Mouse (Mus musculus): Measurements from ENCODE around the gene Zfp385a. TPM values are rescaled to one million over a fixed set of nuclear protein-coding genes. Genes with fewer than 3 reads are reported as not detected.
A peak's percentile ranks its signal among the peaks of the same experiment; 100 is the strongest.

The Zfp385a gene
- total and polyA plus RNA-seq, 3 experiments, result 1.2 to 59.9 (median 2.7) TPM

DNA sequence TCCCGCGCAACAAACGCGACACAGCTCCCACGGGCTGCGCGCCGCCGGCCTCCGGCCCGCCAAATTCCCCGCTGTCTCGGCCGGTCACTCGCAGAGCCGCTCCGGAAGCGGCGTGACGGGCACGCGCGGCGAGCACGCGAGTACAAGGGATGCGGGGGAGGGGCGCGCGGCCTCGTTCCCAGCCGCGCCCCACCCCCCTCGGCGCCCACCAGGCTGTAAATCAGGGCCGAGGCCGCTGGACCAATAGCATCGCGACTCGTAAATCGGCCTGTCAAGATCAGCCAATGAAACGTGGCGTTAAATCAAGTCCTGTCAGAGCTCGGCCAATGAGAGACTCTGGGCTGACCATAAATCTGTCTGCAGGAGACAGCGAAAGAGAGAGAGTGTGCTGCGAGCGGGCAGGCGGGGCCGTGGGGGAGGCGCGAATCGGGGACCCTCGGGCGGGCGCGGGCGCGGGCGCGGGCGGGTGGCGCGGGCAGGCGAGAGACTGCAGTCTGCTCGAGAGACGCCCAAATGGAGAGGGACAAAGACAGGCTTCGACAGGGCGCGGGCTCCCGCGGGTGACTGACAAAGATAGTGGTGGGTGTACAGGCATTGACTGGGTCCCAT is 34.7 kb downstream of the Zfp385a start:
- peak overlapping the region; percentile 17 for H3K27ac ChIP-seq (ENCODE audit: insufficient read depth, low read depth)
- dilution Hi-C loops (cut with MboI; ENCODE audit: extremely low pct_ligation_motif_present, extremely low pct_unique_long_range_greater_than_20kb, low sequenced_read_pairs), result no loop called here
- H3K4me1 ChIP-seq (ENCODE audit: control insufficient read depth in 1 of 2, insufficient read depth in 2 of 2), result peaks cover 10 to 87% of the 10 kb centered on the region in 2 experiments; a peak in 3 of 4 replicates

DNA sequence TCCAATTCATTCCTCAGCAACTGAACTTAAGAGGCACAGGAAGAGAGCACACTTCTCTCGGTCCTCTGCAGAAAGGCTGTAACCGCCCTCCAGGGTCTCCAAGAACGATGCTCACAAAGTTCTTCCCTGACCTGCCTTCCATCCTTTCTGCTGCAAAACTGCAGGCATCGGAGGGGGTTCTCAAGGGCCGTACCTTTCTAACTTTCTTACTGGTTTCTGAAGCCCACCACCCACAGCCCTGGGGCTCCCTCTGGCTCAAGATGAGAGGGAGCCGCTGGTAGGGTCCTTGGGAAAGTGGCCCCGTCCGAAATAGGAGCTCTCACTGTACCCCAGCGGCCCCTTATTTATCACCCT is 35.3 kb downstream of the Zfp385a start:
- no peak for DNase-seq (ENCODE audit: extremely low read depth)
- dilution Hi-C loops (cut with MboI; ENCODE audit: extremely low pct_ligation_motif_present, extremely low pct_unique_long_range_greater_than_20kb, low sequenced_read_pairs), result no loop called here

More for the DNA sequence above, 34.7 kb downstream of the Zfp385a start:
- Histone ChIP-seq H3K36me3 (replicated peaks in 1 of 2; ENCODE audit: control insufficient read depth in 1 of 2, insufficient read depth in 1 of 2, low read length in 1 of 2) (peaks cover 0 to 3% of the 10 kb centered on the region in 2 experiments), H3K79me2 (replicated peaks; ENCODE audit: control insufficient read depth, extremely low read depth, insufficient read depth, poor library complexity, severe bottlenecking) (no peaks in the 10 kb centered on the region), H3K9ac (ENCODE audit: insufficient read depth, low read depth) (peak overlapping the region; percentile 89), H3K4me2 (ENCODE audit: insufficient read depth, low read depth, poor library complexity, severe bottlenecking) (peak overlapping the region; percentile 68), H3K9me3 (replicated peaks; ENCODE audit: low read length) (no peaks in the 10 kb centered on the region), H3K27me3 (replicated peaks) (peaks cover 5% of the 10 kb centered on the region), H3K4me3 (replicated peaks in 1 of 3; ENCODE audit: low read depth in 2 of 3, low read length in 2 of 3, poor library complexity in 1 of 3) (peak overlapping the region; percentile 53 to 57 (median 57))
- in situ Hi-C loops (cut with MboI; ENCODE audit: low pct_ligation_motif_present, low pct_unique_long_range_greater_than_20kb, low sequenced_read_pairs), result loop anchor here (5.0 kb wide), 2 partner anchors 53 to 118 kb away; no protein-coding TSS in a partner anchor
- TF ChIP-seq E2F4 (IDR thresholded peaks at IDR 0.05; ENCODE audit: insufficient replicate concordance, low read depth, low read length) (peak; percentile 85; the same call in 1 of the 2 replicates), CTCF (conservative IDR thresholded peaks at IDR 0.05 in 1 of 2, IDR thresholded peaks at IDR 0.05 in 1 of 2; ENCODE audit: low read depth in 2 of 2, low read length in 2 of 2) (no peak), RCOR1 (conservative IDR thresholded peaks at IDR 0.05; ENCODE audit: low read depth, low read length) (0 out of 2 replicates have a peak, but pooled peaks have one; percentile 15), MEF2A (IDR thresholded peaks at IDR 0.05; ENCODE audit: borderline replicate concordance, low read depth, low read length) (peak; percentile 64; the same call in 1 of the 2 replicates), RAD21 (IDR thresholded peaks at IDR 0.05; ENCODE audit: low read depth, low read length) (no peak), ZMIZ1 (IDR thresholded peaks at IDR 0.05; ENCODE audit: low read depth, low read length) (peak; percentile 77), KAT2A (IDR thresholded peaks at IDR 0.05; ENCODE audit: insufficient replicate concordance, low read length) (0 out of 2 replicates have a peak, but pooled peaks have one; percentile 51), GABPA (IDR thresholded peaks at IDR 0.05; ENCODE audit: insufficient replicate concordance, low read depth, low read length) (no peak), BHLHE40 (IDR thresholded peaks at IDR 0.05; ENCODE audit: low read depth, low read length) (peak; percentile 99), PAX5 (IDR thresholded peaks at IDR 0.05; ENCODE audit: low read length) (no peak), MYC (IDR thresholded peaks at IDR 0.05; ENCODE audit: low read depth, low read length) (peak; percentile 49), ZC3H11A (IDR thresholded peaks at IDR 0.05; ENCODE audit: low read depth, low read length) (no peak), EP300 (IDR thresholded peaks at IDR 0.05; ENCODE audit: low read length) (no peak), MXI1 (IDR thresholded peaks at IDR 0.05; ENCODE audit: low read depth, low read length) (peak; percentile 91), TCF12 (IDR thresholded peaks at IDR 0.05; ENCODE audit: low read depth, low read length) (peak; percentile 60), POLR2AphosphoS2 (IDR thresholded peaks at IDR 0.05; ENCODE audit: low read depth, low read length) (no peak; the same call in 1 of the 2 replicates), USF1 (IDR thresholded peaks at IDR 0.05; ENCODE audit: low read depth, low read length) (no peak), NRF1 (IDR thresholded peaks at IDR 0.05; ENCODE audit: low read depth, low read length) (peak; percentile 55), MAZ (IDR thresholded peaks at IDR 0.05; ENCODE audit: low read depth, low read length) (peak; percentile 87), ETS1 (conservative IDR thresholded peaks at IDR 0.05; ENCODE audit: low read depth, low read length) (peak; percentile 34), HCFC1 (IDR thresholded peaks at IDR 0.05; ENCODE audit: low read depth, low read length) (peak; percentile 72), ZNF384 (IDR thresholded peaks at IDR 0.05; ENCODE audit: low read depth, low read length) (no peak), CHD2 (IDR thresholded peaks at IDR 0.05; ENCODE audit: low read length) (peak; percentile 98), SMC3 (IDR thresholded peaks at IDR 0.05; ENCODE audit: low read depth, low read length) (no peak), SIN3A (IDR thresholded peaks at IDR 0.05; ENCODE audit: low read length) (peak; percentile 80), JUND (conservative IDR thresholded peaks at IDR 0.05; ENCODE audit: low read depth, low read length) (no peak), POLR2A (IDR thresholded peaks at IDR 0.05; ENCODE audit: low read depth, low read length) (peak; percentile 82), TBP (conservative IDR thresholded peaks at IDR 0.05; ENCODE audit: low read depth, low read length) (peak; percentile 68; the same call in 1 of the 2 replicates), IRF4 (IDR thresholded peaks at IDR 0.05; ENCODE audit: low read depth, low read length) (peak; percentile 52), CHD1 (IDR thresholded peaks at IDR 0.05; ENCODE audit: low read depth, low read length) (no peak), MAFK (IDR thresholded peaks at IDR 0.05; ENCODE audit: insufficient replicate concordance, low read length) (no peak), ZKSCAN1 (IDR thresholded peaks at IDR 0.05; ENCODE audit: borderline replicate concordance, low read depth, low read length) (no peak), USF2 (conservative IDR thresholded peaks at IDR 0.05; ENCODE audit: low read depth, low read length) (no peak), UBTF (IDR thresholded peaks at IDR 0.05; ENCODE audit: low read depth, low read length) (0 out of 2 replicates have a peak, but pooled peaks have one; percentile 24), ELF1 (IDR thresholded peaks at IDR 0.05; ENCODE audit: low read depth, low read length) (peak; percentile 75), JUN (IDR thresholded peaks at IDR 0.05; ENCODE audit: insufficient read depth, low read depth, low read length) (no peak), MAX (IDR thresholded peaks at IDR 0.05; ENCODE audit: low read length) (peak; percentile 68), NELFE (IDR thresholded peaks at IDR 0.05; ENCODE audit: low read depth, low read length) (0 out of 2 replicates have a peak, but pooled peaks have one; percentile 13)
- peak; percentile 100 for DNase-seq (ENCODE audit: extremely low read depth)

More for the DNA sequence above, 35.3 kb downstream of the Zfp385a start:
- H3K4me2 ChIP-seq (ENCODE audit: insufficient read depth, low read depth, poor library complexity, severe bottlenecking), result peak overlapping the region; percentile 64
- H3K27me3 ChIP-seq (replicated peaks), result peaks cover 5% of the 10 kb centered on the region
- peaks cover 9 to 87% of the 10 kb centered on the region in 2 experiments; a peak in 3 of 4 replicates for H3K4me1 ChIP-seq (ENCODE audit: control insufficient read depth in 1 of 2, insufficient read depth in 2 of 2)
- H3K36me3 ChIP-seq (replicated peaks in 1 of 2; ENCODE audit: control insufficient read depth in 1 of 2, insufficient read depth in 1 of 2, low read length in 1 of 2), result peaks cover under 1 to 9% of the 10 kb centered on the region in 2 experiments
- H3K9me3 ChIP-seq (replicated peaks; ENCODE audit: low read length), result no peaks in the 10 kb centered on the region
- in situ Hi-C loops (cut with MboI; ENCODE audit: low pct_ligation_motif_present, low pct_unique_long_range_greater_than_20kb, low sequenced_read_pairs), result no loop called here
- H3K27ac ChIP-seq (ENCODE audit: insufficient read depth, low read depth), result no peak overlapping the region
- H3K4me3 ChIP-seq (replicated peaks in 1 of 3; ENCODE audit: low read depth in 2 of 3, low read length in 2 of 3, poor library complexity in 1 of 3), result peak overlapping the region; percentile 53 to 57 (median 57)
- no peaks in the 10 kb centered on the region for H3K79me2 ChIP-seq (replicated peaks; ENCODE audit: control insufficient read depth, extremely low read depth, insufficient read depth, poor library complexity, severe bottlenecking)
- H3K9ac ChIP-seq (ENCODE audit: insufficient read depth, low read depth), result peak overlapping the region; percentile 89
- TF ChIP-seq CTCF (conservative IDR thresholded peaks at IDR 0.05 in 1 of 2, IDR thresholded peaks at IDR 0.05 in 1 of 2; ENCODE audit: low read depth in 2 of 2, low read length in 2 of 2), result no peak
- TF ChIP-seq ZC3H11A (IDR thresholded peaks at IDR 0.05; ENCODE audit: low read depth, low read length), result no peak
- 0 out of 2 replicates have a peak, but pooled peaks have one; percentile 9 for TF ChIP-seq RCOR1 (conservative IDR thresholded peaks at IDR 0.05; ENCODE audit: low read depth, low read length)
- TF ChIP-seq MAFK (IDR thresholded peaks at IDR 0.05; ENCODE audit: insufficient replicate concordance, low read length), result no peak; the same call in 1 of the 2 replicates
- TF ChIP-seq POLR2A (IDR thresholded peaks at IDR 0.05; ENCODE audit: low read depth, low read length), result no peak
- TF ChIP-seq CHD1 (IDR thresholded peaks at IDR 0.05; ENCODE audit: low read depth, low read length), result 0 out of 2 replicates have a peak, but pooled peaks have one; percentile 15
- no peak for TF ChIP-seq CHD2 (IDR thresholded peaks at IDR 0.05; ENCODE audit: low read length)

All from CH12.LX (cell line).